Mouse (Mus musculus) inflammation-experienced regulatory T-cells, adult 16 weeks (primary cell): ENCODE results near the gene Gpld1. TPM values are rescaled to one million over a fixed set of nuclear protein-coding genes. Genes with fewer than 3 reads are reported as not detected.

Source experiments
- polyA plus RNA-seq: library from polyadenylated mRNA; unstranded; fragments of 100-300 nt; shearing (Covaris generic); gene quantifications from one replicate; pipeline ENCODE4 v1.2.1, GENCODE M21; 2017

The Gpld1 gene
- polyA plus RNA-seq = 5.9 TPM

DNA sequence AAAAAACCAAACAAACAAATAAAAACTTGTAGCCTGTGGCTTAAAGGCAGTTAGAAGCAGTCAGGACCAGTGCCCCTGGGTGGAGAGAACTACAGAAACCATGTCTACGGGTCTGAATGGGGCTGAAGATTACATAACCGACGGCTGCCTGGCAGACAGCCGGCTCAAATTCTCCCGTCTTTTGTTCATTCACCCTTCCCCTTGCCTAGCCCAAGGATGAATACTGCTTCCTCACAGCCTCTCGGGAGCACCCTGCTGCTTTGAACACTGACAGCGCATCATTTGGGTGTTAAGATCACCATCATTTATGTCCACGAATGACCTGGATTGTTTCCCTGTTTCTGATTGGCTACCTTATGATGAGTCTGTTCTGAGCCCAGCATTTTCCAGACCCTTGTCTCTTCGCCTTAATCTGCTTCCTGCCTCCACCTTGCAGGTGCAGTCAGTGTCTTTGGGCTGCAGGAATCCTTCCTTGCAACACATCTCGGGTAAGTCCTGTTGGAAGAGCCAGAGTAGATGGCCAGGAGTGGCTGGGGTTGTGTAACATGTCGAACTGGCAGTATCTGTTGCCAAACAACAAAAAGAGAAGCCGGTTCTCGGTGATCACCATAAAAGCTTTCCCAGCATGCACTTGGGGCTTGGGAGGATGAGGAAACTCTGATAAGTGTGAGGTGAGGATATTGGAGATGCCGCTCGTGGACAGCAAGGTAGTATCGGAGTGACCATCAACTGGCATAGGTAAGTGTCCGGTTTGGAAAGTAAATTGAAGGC lies at the start of gene Gpld1:
Gpld1 (plus strand) TSS at position 641 of the 771 bp plus-strand sequence.

DNA sequence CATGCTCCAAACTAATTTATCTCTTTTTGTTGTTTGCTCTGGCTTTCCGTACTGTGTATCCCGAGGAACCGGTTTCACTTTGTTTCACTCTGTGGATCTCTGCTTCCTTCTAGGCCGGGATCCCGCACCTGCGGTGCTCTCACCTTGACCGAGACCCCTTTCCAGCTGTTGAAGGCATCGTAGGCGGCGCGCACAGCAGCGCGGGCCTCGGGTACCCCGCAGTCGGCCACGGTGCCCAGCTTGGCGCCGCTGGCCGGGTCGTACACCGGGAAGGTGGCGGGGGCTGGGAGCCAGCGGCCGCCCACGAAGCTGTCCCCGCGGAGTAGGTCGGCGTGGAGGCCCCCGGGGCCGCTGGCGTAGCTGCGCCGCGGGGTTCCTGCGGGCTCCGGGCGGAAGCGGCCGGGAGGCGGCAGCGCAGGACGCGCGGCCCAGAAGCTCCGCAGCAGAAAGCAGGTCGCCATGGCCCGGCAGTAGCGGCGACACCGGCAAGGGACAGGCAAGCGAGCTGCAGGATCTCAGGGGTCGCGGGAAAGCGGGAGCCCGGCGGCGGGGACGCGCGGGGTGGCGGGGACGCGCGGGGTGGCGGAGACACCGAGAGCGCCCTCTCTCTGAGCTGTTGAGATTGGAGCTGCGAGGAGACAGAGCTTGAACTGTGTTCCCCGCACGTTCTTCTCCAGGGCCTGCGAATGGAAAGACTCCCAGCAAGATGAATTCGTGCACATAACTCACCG lies 5.7 kb upstream of the Gpld1 start, which contains the start of gene Aldh5a1:
Aldh5a1 (minus strand) TSS at position 554 of the 731 bp plus-strand sequence.

DNA sequence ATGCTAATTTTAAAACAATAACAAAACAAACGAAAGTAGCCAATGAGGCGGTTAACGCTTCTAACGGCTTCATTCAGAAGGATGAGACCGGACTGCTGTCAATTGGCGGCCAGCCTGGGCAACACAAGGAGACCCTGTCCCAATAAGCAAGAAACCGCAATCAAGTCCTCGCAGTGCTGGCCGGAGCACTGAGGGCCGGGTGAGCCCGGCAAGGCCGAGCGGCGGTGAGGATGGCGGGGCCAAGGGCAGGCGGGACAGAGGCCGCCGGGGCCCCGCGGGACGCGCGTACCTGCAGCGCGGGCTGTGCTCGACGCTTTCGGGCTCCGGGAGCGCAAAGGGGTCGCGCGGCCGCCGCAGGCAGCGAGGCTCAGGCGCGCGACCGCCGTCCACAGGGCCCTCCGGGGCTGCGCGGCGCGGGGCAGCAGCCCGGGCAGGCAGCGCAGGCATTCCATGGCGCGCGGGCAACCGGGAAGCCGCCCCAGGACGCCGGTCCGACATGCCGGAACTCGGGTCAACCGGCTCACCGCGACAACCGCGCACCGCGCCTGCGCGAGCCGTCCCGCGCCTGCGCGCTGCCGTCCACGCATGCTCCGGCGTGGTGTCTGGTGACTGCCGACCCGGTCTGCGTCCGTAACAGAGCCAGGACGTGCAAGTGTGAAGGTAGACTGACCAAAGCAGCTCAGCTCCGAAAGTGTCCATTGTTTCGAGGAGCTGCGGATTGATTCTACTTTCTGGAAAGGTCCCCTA lies 77.0 kb downstream of the Gpld1 start, which contains the start of gene Mrs2:
Mrs2 (minus strand) TSS at position 587 of the 747 bp plus-strand sequence.

Other genes with a start within 250 kb of the Gpld1 start
- gene Armh2, start 201.9 kb upstream of the Gpld1 start, polyA plus RNA-seq = not detected
- gene Gmnn, start 181.2 kb upstream of the Gpld1 start, polyA plus RNA-seq = 30.6 TPM
- gene BC005537, start 141.5 kb upstream of the Gpld1 start, polyA plus RNA-seq = 14.0 TPM
- gene Acot13, start 111.6 kb upstream of the Gpld1 start, polyA plus RNA-seq = 85.2 TPM
- 49.1 TPM for gene Tdp2, start 111.5 kb upstream of the Gpld1 start, polyA plus RNA-seq
- gene D130043K22Rik, start 98.0 kb upstream of the Gpld1 start, polyA plus RNA-seq = 1.1 TPM
- gene Aldh5a1, start 5.5 kb upstream of the Gpld1 start, polyA plus RNA-seq = 0.17 TPM
- gene Mrs2, start 77.2 kb downstream of the Gpld1 start, polyA plus RNA-seq = 3.9 TPM
- gene Dcdc2a, start 112.9 kb downstream of the Gpld1 start, polyA plus RNA-seq = not detected